Mouse (Mus musculus): ENCODE data around the gene Podxl. TPM values are rescaled to one million over a fixed set of nuclear protein-coding genes. Genes with fewer than 3 reads are reported as not detected.

Gene Podxl
- polyA plus RNA-seq (2017; shearing (Covaris generic)) = not detected

GRCm38 (mm10) chr6:31563235-31564181 lies at the start of gene Podxl:
TSS of gene Podxl (minus strand) at chr6:31563981.

Other genes starting within 250 kb of the Podxl start
- 228 TPM for gene Mkln1, start 165.2 kb downstream of the Podxl start, polyA plus RNA-seq (2017; shearing (Covaris generic))